Mouse (Mus musculus): ENCODE measurements around the gene Ercc2.

GRCm38 (mm10) chr7:19437048-19437447, 55.2 kb downstream of the Ercc2 start:
- TF ChIP-seq CHD1 (IDR thresholded peaks at IDR 0.05; ENCODE audit: low read depth, low read length) (no peak), ZKSCAN1 (IDR thresholded peaks at IDR 0.05; ENCODE audit: borderline replicate concordance, low read depth, low read length) (no peak), RCOR1 (conservative IDR thresholded peaks at IDR 0.05; ENCODE audit: low read depth, low read length) (no peak)
